16 mouse cellular contexts compared by ENCODE assay signal in the genomic region with DNA sequence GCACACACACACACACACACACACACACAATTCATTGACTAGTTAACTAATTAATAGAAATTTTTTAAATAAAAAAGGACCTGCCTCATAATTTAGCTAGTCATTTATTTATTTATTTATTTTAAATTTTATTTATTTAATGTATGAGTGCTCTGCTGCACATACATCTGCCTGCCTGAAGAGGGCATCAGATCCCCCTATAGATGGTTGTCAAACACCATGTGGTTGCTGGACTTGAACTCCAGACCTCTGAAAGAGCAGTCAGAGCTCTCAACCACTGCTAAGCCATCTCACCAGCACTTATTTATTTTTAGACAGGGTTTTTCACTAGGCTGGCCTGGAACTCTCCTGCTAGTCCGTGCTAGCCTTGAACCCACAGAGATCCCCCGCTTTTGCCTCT. TPM values are rescaled to one million over a fixed set of nuclear protein-coding genes. Genes with fewer than 3 reads are reported as not detected.
DNase-seq lines count a peak whose midpoint lies in the region; ATAC-seq and TF ChIP-seq lines count a peak whose summit lies in the region.
"Had no signal": no experiment of that assay in that cellular context is flagged by ENCODE, and none has a peak within 500 bp of the region (broad histone marks: within the 10 kb centered on the region; RNA-seq: fewer than 3 reads in every experiment).

No protein-coding gene starts in this region.

- TF ChIP-seq POLR2A in kidney, adult 2 months (IDR thresholded peaks at IDR 0.05; ENCODE audit: low read depth, low read length) = no peak

- H3K9me3 ChIP-seq in neural tube, embryonic 12.5 days = no peaks in the 10 kb centered on the region
- H3K9me3 ChIP-seq: embryonic facial prominence, embryonic 13.5 days; forebrain, embryonic 10.5 days; midbrain, embryonic 12.5 days had no signal

- WGBS in kidney, adult 2 months = 95% methylated on average over 2 of the region's 2 CpGs
- WGBS in neural tube, embryonic 12.5 days = 96% methylated on average over 2 of the region's 2 CpGs

- H3K4me3 ChIP-seq in kidney, adult 2 months (ENCODE audit: insufficient read depth, low read depth, low read length) = no peak overlapping the region
- H3K4me3 ChIP-seq in neural tube, embryonic 12.5 days = no peak overlapping the region
- H3K4me3 ChIP-seq: embryonic facial prominence, embryonic 13.5 days; forebrain, embryonic 10.5 days; midbrain, embryonic 12.5 days had no signal

- no peaks in the 10 kb centered on the region for H3K27me3 ChIP-seq in kidney, adult 2 months (replicated peaks; ENCODE audit: control insufficient read depth, insufficient read depth, low read length)
- no peaks in the 10 kb centered on the region for H3K27me3 ChIP-seq in neural tube, embryonic 12.5 days (replicated peaks)

- H3K27ac ChIP-seq in kidney, adult 2 months (ENCODE audit: insufficient read depth, low read depth, low read length) = no peak overlapping the region
- 0 out of 2 replicates have a peak overlapping the region, but pooled peaks have one; percentile 38 for H3K27ac ChIP-seq in neural tube, embryonic 12.5 days
- H3K27ac ChIP-seq: embryonic facial prominence, embryonic 13.5 days; macrophage had no signal

- no peak overlapping the region for H3K9ac ChIP-seq in neural tube, embryonic 12.5 days
- H3K9ac ChIP-seq: embryonic facial prominence, embryonic 13.5 days; midbrain, embryonic 12.5 days had no signal

- peak; percentile 17 for DNase-seq in CD4-positive, CD25-positive, alpha-beta regulatory T cell, adult 2 months (ENCODE audit: low read depth, low spot score)
- no peak for DNase-seq in kidney, adult 2 months
- DNase-seq in kidney, postnatal 36 days = no peak
- no peak for DNase-seq in neural tube, embryonic 10.5 days (ENCODE audit: extremely low spot score, low spot score)
- no peak for DNase-seq in adrenal gland, postnatal 10 days
- no peak for DNase-seq in cerebellum, postnatal 10 days
- DNase-seq: cerebellum, adult 18-20 months; lung, adult 18-20 months; right cerebral cortex, postnatal 25 days; thymus, adult 2 months had no signal

- TF ChIP-seq CTCF in kidney, adult 2 months (conservative IDR thresholded peaks at IDR 0.05; ENCODE audit: insufficient read depth, insufficient read length, low read depth, low read length) = peak; percentile 22; the same call in 1 of the 2 replicates

- no peaks in the 10 kb centered on the region for H3K36me3 ChIP-seq in kidney, adult 2 months (ENCODE audit: control insufficient read depth, insufficient read depth, low read length)
- H3K36me3 ChIP-seq in neural tube, embryonic 12.5 days = no peaks in the 10 kb centered on the region
- H3K36me3 ChIP-seq: embryonic facial prominence, embryonic 13.5 days; forebrain, embryonic 10.5 days; midbrain, embryonic 12.5 days had no signal

- ATAC-seq in CD4-positive, CD25-positive, alpha-beta regulatory T cell, adult 4 months = no peak
- ATAC-seq in neural tube, embryonic 12.5 days (ENCODE audit: low FRiP score, low read depth) = no peak

- no peak overlapping the region for H3K4me2 ChIP-seq in neural tube, embryonic 12.5 days (replicated peaks)
- H3K4me2 ChIP-seq: embryonic facial prominence, embryonic 13.5 days had no signal

- H3K4me1 ChIP-seq in kidney, adult 2 months (ENCODE audit: control insufficient read depth, insufficient read depth, low read length) = peaks cover 9% of the 10 kb centered on the region; the same call in 1 of the 2 replicates
- H3K4me1 ChIP-seq in neural tube, embryonic 12.5 days = peaks cover 40% of the 10 kb centered on the region

RNA-seq across cellular contexts. Expression of a gene that starts 50.6 kb away (rescaled TPM):
- 10 to 100 TPM; 43.4 to 59.7 TPM for polyA plus RNA-seq in CD4-positive, CD25-positive, alpha-beta regulatory T cell, adult 4 months (2017; shearing (Covaris generic))
- 36.0 and 36.1 TPM in 2 replicates for polyA plus RNA-seq in kidney, adult 2 months (2012; rRNA removed)
- polyA plus RNA-seq in neural tube, embryonic 12.5 days (2016; fragmentation: Nextera tagmentation; extraction: Ambion mirVana) = 19.9 and 23.6 TPM in 2 replicates
- total RNA-seq in adrenal gland, postnatal 10 days (2021) = 10 to 100 TPM; 24.9 to 34.0 TPM
